Mouse (Mus musculus): ENCODE measurements at regions not wholly inside any gene's neighbourhood (a gene's known extent, or its start where the extent isn't known, plus 50 kb on each side); places are given as distances from the start of the nearest gene placed in this dataset.
"Not testable (repeated sequence)": the region's sequence is repeated elsewhere in the genome, so short reads cannot be mapped to it uniquely, and the experiment has no call there.

DNA sequence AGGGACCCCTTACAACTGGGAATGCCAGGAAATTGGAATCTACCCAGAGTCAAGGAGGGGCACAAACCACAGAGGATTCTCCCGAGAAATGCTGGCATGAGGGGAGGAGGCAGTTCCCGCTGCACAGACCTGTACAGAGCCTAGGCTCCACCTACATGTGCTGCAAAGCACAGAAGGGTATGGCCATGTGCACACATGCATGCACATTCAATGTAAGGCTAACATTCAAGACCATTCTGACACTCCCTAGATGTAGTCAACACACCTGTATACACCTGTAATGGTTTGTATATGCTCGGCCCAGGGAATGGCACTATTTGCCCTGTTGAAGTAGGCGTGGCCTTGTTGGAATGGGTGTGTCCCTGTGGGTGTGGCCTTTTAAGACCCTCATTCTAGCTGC is 238.0 kb downstream of the Prex1 start:
- no peak for DNase-seq

DNA sequence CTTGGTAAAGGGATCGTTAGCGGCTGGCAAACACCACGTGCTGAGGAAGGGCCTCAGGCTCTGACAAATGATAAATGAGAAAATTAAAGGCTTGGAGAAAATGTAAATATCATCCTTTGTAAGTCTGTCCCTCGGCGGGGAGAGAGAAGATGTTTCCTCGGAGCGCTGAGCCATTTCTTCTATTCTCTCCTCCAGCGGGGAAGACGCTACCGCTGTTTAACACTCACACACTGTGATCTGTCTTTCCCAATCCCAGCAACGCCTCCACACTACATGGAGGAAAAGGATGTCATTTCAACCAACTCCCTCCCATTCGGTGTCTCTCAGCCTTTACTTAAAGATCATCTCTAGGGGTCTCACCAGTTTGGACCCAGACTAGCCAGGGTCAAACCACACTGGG is 239.0 kb downstream of the Prex1 start:
- DNase-seq, result no peak

GRCm38 (mm10) chr2:166471257-166471753 is 242.3 kb downstream of the Prex1 start:
- no peak for DNase-seq

GRCm38 (mm10) chr2:166469046-166469593 is 244.5 kb downstream of the Prex1 start:
- no peak for DNase-seq

GRCm38 (mm10) chr2:166467137-166467536 is 246.5 kb downstream of the Prex1 start:
- DNase-seq, result no peak

DNA sequence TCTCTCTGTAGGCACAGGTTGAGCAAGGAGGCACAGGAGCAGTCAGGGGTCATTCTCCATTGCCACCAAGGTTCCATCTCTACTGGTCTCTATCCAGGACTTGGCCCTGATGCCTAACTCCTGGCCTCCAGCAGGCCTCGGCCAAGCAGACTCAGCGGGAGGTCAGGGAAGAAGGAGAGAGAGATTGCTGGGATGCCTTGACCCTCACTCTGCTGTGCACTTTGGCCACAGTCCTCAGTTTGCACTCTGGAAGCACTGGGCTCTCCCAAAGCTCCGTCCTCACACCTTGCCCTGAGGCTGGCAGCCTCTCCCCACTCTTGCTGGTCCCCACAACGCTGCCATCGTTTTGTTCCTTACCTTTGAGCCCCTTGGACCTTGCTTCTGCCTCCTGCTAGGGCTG is 248.1 kb downstream of the Prex1 start:
- no peak for DNase-seq

DNA sequence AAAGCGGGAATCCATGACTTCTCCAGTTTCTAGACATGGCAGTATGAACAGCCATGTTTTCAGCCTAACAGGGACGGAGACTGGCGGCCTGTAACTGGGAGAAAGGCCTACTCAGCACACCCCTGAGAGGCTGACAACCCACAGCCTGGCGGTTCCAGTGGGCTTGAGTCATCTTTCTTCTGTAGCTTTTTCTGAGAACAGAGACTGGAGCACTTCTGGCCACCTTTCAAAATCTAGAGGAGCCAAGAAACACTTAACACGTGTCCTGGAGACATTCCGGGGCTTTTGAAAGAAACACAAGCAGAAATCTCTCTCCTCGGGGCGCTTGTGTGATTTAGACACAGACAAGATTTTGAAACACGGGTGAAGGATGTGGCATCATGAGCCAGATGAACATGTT is 250.1 kb downstream of the Prex1 start:
- no peak for DNase-seq

GRCm38 (mm10) chr2:166461956-166462355 is 251.7 kb downstream of the Prex1 start:
- no peak for DNase-seq

DNA sequence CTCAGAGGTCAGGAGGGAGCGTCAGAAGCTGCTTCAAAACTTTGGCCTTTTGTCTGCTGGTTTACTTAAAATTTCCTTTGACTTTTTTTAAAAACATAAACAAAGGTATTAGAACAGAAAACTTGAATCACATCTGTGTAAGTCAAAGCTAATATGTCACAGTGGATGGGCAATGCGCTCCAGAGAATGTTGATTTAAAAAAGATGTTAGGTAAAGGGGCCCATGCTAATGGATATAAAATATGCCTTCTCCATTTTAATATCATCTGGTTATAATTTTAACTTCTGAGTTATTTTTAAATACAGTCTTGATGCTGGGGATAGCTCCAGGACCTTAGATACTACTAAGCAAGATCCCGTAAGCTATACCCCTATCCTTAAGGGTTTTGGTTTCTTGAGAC is 252.5 kb downstream of the Prex1 start:
- DNase-seq, result no peak

GRCm38 (mm10) chr2:166459955-166460354 is 253.7 kb downstream of the Prex1 start:
- DNase-seq, result no peak

DNA sequence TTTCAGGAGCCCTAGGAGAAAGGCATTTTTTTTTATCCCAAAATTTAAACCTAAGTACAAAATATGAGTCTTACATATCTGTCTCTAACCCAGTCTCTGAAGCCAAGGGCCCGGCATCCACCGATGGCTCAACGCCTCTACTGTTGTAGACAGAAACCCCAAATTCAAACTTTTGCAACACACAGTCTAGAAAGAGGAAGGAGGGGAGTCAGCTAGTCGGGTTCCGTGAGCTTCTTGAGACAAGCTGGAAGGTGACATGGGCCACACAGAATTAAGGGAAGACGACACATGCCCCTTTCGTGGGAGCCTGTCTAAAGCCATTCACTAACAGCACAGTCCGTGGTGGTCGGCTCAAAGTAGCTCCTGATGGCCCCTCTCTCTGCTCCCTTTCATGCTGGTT is 254.7 kb downstream of the Prex1 start:
- no peak for DNase-seq

- no peak for DNase-seq
These were observed 256.1 kb downstream of the Prex1 start for GRCm38 (mm10) chr2:166457381-166458172.

DNA sequence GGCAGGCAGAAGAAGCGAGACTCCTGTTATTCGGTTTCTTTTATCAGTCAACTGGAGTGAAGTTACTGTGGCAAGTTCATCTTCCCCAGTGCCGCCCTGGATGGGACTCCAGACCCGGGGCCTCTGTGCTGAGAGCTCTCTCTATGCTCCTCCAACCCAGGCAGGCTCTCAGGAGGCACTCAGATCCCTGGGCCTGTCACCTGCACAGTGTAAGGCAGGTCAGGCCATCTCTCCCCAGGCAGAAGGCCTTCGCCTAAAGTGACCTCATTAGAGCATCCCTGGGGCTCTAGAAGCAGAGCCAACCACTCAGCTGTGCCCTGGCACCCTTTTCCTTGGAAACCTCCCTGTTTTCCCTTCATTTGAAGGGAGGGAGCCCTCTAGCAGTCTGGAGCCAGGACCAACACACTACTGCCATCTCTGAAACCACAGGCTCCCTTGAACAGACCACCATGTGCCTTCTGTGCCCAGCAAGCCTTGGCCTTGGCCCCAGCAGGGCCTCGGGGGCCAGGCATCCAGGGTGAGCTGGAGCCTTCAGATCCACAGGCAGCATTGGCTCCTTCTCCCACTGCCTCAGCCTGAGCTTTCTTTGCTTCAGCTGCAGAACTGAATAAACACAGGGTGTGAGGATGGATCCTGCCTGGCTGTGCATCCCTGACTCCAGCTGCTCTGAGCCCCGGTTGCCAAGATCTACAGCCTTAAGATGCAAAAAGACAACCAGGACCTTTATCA is 259.3 kb downstream of the Prex1 start:
- DNase-seq, result not testable (repeated sequence)

- no peak for DNase-seq
These were observed 262.7 kb downstream of the Prex1 start for GRCm38 (mm10) chr2:166450964-166451363.

- no peak for DNase-seq
These were observed 263.3 kb downstream of the Prex1 start for GRCm38 (mm10) chr2:166450380-166450779.

- DNase-seq, result no peak
These were observed 264.9 kb downstream of the Prex1 start for GRCm38 (mm10) chr2:166448724-166449123.

GRCm38 (mm10) chr2:166448161-166448560 is 265.5 kb downstream of the Prex1 start:
- no peak for DNase-seq

GRCm38 (mm10) chr2:166446536-166446935 is 267.1 kb downstream of the Prex1 start:
- no peak for DNase-seq

DNA sequence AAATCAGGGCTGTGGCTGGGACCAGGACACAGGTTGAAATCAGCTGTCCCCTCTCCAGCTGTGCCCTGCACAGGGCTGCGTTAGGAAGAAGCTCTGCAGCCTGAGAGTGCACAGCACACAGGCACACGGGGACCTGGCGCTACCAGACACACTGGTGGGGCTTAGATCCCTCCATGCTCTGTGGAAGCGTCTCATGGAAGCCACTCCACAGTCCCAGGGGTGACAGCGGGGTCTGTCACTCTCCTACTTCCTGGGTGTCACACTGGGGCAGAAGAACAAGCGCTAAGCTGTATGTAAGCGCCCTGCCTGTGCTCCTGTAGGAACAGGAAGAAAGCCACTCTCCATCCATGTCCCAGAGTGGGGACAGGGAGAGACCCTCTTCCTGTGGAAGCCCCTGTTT is 267.8 kb downstream of the Prex1 start:
- not testable (repeated sequence) for DNase-seq

GRCm38 (mm10) chr2:166442997-166443396 is 270.6 kb downstream of the Prex1 start:
- DNase-seq, result peak; percentile 86

DNA sequence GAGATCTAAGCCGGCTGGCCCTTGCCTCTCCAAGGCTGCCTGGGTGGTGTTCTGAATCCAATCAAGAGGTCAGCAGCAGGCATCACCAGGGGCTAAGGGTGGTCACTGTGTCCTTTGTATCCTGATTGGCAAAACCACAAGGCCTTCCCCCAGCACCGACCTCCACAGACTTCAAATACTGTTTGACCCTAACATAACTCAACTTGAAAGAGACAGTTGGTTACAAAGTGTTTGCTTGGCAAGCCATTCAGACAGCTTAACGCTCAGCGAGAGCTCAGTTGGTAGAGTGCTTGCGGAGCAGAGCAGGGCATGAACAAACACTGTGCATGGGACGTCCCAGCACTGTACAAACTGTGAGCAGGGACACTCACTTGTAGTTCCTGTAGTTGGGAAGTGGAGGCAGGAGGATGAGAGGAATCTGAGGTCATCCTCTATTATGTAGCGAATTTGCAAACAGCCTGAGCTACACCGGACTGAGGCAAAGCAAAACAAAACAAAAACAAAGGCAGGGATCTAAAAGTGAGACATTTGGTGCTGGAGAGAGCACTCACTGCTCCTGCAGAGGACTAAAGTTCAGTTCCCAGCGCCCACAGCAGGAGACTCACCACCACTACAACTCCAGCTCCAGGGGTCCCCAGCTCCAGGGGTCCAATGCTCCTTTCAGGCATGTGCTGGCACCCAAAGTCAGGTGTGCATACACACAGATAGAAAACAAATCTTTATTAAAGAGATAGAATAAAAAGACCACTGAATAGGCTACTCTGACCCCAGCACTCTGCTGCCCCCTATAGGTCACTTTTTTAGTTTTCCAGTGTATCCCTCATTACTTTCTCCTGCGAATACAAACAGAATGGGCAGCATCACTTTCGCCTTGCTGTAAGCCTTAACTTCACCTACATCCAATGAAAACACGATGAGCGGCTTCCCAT is 273.5 kb downstream of the Prex1 start:
- DNase-seq, result no peak

DNA sequence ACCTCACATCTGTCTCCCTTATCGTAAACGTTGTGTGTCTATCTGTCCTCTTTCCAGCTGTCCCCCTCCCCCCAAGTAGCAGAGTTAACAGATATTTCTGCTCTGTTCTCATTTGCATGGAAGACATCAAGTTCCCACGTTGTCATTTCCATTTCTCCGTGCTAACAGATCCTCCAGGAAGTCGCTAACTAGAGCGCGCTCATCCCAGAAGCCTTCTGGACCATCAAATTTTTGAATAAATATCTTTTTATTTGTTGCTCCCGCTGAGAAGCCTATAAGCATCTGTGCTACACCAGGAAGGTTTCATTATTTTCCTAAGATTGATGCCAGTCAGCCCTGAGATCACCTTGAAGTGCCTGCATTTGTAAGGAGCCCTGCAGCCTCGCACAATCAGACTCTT is 275.4 kb downstream of the Prex1 start:
- no peak for DNase-seq

DNA sequence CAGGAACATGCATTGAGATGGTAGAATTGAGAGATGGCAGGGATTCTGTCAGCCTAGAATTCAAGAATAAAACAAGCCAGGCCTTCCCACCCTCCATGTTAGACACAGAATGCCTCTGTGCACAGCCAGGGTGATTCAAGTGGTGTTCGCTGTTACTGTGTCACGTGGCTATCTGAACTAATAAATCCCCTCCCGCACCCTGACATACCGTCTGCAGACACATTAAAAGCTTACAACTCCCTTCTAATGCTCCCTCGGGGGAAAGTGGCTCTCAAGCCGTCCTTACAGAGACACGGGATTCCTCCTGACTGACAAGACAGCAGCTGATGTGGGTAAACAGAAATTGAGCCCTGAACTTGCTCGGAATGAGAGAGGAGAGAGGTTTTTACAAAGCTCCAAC is 279.1 kb downstream of the Prex1 start:
- no peak for DNase-seq

All from retina, postnatal 1 day (tissue).